Mouse (Mus musculus): ENCODE results near the gene March2. TPM values are rescaled to one million over a fixed set of nuclear protein-coding genes. Genes with fewer than 3 reads are reported as not detected.

The March2 gene
- polyA plus RNA-seq, 1 experiment from 2014 or later, result 84.1 TPM

DNA sequence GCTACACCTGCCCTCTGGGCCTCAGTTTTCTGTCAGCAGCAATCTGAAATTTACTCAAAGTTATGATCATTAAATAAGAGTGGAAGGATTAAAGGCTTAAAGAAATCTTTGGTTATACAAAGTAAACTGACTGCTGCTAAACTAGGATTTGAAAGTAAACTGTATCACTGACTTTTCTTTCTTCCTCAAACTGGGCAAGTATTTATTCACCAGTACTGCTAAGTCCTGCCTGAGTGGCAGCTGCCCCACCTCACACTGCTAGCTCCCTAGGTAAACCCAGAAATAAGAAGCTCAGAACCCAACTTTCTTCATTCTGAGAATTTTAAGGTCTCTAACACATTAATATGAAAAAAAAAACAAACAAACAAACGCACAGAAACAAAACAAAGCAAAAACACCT lies 44.6 kb downstream of the March2 start:
- Histone ChIP-seq H3K27me3 (replicated peaks; ENCODE audit: control insufficient read depth, insufficient read depth, low read length) (no peaks in the 10 kb centered on the region), H3K27ac (ENCODE audit: low read depth, low read length) (no peak overlapping the region), H3K4me3 (ENCODE audit: low read length) (no peak overlapping the region), H3K4me2 (ENCODE audit: low read length) (no peak overlapping the region), H3K9ac (ENCODE audit: low read depth, low read length) (no peak overlapping the region), H3K4me1 (ENCODE audit: control insufficient read depth, insufficient read depth, low read depth, low read length) (no peaks in the 10 kb centered on the region; the same call in 1 of the 2 replicates), H3K9me3 (ENCODE audit: control insufficient read depth, low read length) (no peaks in the 10 kb centered on the region), H3K36me3 (ENCODE audit: control insufficient read depth, insufficient read depth, low read length) (peaks cover 4% of the 10 kb centered on the region)
- ATAC-seq, result no peak
- WGBS, result 76% methylated on average over 1 of the region's 1 CpGs

DNA sequence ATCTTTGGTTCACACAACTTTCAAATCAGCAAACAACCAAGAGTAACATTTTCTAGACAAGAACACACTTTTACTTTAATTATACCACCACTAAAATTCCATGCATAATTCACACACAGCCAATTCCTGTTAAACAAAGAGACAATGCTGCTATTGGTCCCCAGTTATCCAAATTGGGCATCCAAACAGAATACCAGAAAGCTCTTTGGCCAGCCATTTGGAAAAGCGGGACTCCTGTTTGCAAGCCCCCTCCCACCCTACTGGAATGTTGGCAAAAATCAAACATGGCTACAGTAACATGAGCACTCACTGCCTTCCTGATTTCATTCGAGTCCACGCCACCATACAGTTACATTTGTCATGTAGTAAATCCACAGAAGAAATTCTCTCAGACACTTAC lies 48.8 kb downstream of the March2 start:
- H3K27ac ChIP-seq (ENCODE audit: low read depth, low read length), result no peak overlapping the region
- no peaks in the 10 kb centered on the region for H3K27me3 ChIP-seq (replicated peaks; ENCODE audit: control insufficient read depth, insufficient read depth, low read length)
- no peak overlapping the region for H3K4me2 ChIP-seq (ENCODE audit: low read length)
- WGBS, result 87% methylated on average over 3 of the region's 3 CpGs
- peaks cover 8% of the 10 kb centered on the region for H3K36me3 ChIP-seq (ENCODE audit: control insufficient read depth, insufficient read depth, low read length)
- H3K9me3 ChIP-seq (ENCODE audit: control insufficient read depth, low read length), result no peaks in the 10 kb centered on the region
- H3K9ac ChIP-seq (ENCODE audit: low read depth, low read length), result no peak overlapping the region
- no peak for ATAC-seq
- no peak overlapping the region for H3K4me3 ChIP-seq (ENCODE audit: low read length)
- H3K4me1 ChIP-seq (ENCODE audit: control insufficient read depth, insufficient read depth, low read depth, low read length), result no peaks in the 10 kb centered on the region; the same call in 1 of the 2 replicates

DNA sequence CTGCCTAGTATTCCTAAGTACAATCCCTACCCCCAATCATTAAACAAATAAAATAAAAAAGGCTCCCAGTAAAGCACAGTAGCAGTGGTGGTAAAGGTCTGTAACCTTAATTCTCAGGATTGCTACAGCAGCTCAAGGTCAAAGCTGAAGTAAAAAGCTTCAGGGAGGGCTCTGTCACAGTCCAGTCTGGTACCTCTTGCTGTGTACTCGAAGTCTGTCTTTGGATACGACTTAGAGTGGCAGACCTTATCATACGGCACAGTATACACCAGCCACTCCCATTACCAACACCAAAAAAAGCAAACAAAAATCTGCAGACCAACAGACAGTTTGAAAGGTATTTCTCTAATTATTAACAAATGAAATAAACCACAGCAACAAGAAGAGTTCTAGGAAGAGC lies 51.7 kb downstream of the March2 start:
- Histone ChIP-seq H3K9me3 (ENCODE audit: control insufficient read depth, low read length) (no peaks in the 10 kb centered on the region), H3K27me3 (replicated peaks; ENCODE audit: control insufficient read depth, insufficient read depth, low read length) (no peaks in the 10 kb centered on the region), H3K4me2 (ENCODE audit: low read length) (no peak overlapping the region), H3K4me3 (ENCODE audit: low read length) (no peak overlapping the region), H3K9ac (ENCODE audit: low read depth, low read length) (no peak overlapping the region), H3K27ac (ENCODE audit: low read depth, low read length) (no peak overlapping the region), H3K36me3 (ENCODE audit: control insufficient read depth, insufficient read depth, low read length) (peaks cover 17% of the 10 kb centered on the region), H3K4me1 (ENCODE audit: control insufficient read depth, insufficient read depth, low read depth, low read length) (no peaks in the 10 kb centered on the region; the same call in 1 of the 2 replicates)
- ATAC-seq, result no peak
- WGBS, result 90% methylated on average over 3 of the region's 3 CpGs

GRCm38 (mm10) chr17:33649781-33650475 lies 68.5 kb downstream of the March2 start:
- H3K4me3 ChIP-seq (ENCODE audit: low read length), result no peak overlapping the region
- no peak overlapping the region for H3K4me2 ChIP-seq (ENCODE audit: low read length)
- H3K9me3 ChIP-seq (ENCODE audit: control insufficient read depth, low read length), result no peaks in the 10 kb centered on the region
- WGBS, result 98% methylated on average over 34 of the region's 34 CpGs
- H3K27ac ChIP-seq (ENCODE audit: low read depth, low read length), result no peak overlapping the region
- H3K9ac ChIP-seq (ENCODE audit: low read depth, low read length), result no peak overlapping the region
- peak; percentile 58; the same call in 1 of the 2 replicates for ATAC-seq
- H3K27me3 ChIP-seq (replicated peaks; ENCODE audit: control insufficient read depth, insufficient read depth, low read length), result no peaks in the 10 kb centered on the region
- no peaks in the 10 kb centered on the region for H3K4me1 ChIP-seq (ENCODE audit: control insufficient read depth, insufficient read depth, low read depth, low read length)
- peaks cover 53% of the 10 kb centered on the region for H3K36me3 ChIP-seq (ENCODE audit: control insufficient read depth, insufficient read depth, low read length)

DNA sequence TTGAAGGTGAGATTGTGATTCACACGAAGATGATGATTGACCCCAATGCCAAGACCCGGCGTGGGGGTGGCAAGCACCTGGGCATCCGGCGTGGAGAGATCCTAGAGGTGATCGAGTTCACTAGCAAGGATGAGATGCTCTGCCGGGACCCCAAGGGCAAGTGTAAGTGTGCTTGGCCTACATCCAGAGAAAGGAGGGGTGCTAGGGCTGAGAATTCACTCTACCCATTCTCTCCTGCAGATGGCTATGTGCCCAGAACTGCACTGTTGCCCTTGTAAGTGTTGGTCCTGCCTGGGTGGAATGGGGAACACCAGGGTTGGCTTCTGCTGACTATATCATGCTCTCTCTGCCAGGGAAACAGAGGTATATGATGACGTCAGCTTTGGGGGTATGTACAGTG lies 73.4 kb downstream of the March2 start:
- ATAC-seq, result no peak
- no peaks in the 10 kb centered on the region for H3K4me1 ChIP-seq (ENCODE audit: control insufficient read depth, insufficient read depth, low read depth, low read length)
- H3K27ac ChIP-seq (ENCODE audit: low read depth, low read length), result no peak overlapping the region
- H3K4me3 ChIP-seq (ENCODE audit: low read length), result no peak overlapping the region
- 91% methylated on average over 8 of the region's 8 CpGs for WGBS
- H3K4me2 ChIP-seq (ENCODE audit: low read length), result no peak overlapping the region
- H3K9me3 ChIP-seq (ENCODE audit: control insufficient read depth, low read length), result no peaks in the 10 kb centered on the region
- H3K27me3 ChIP-seq (replicated peaks; ENCODE audit: control insufficient read depth, insufficient read depth, low read length), result no peaks in the 10 kb centered on the region
- no peak overlapping the region for H3K9ac ChIP-seq (ENCODE audit: low read depth, low read length)
- H3K36me3 ChIP-seq (ENCODE audit: control insufficient read depth, insufficient read depth, low read length), result peaks cover 46% of the 10 kb centered on the region

GRCm38 (mm10) chr17:33644068-33644467 lies 74.4 kb downstream of the March2 start:
- Histone ChIP-seq H3K4me2 (ENCODE audit: low read length) (no peak overlapping the region), H3K4me1 (ENCODE audit: control insufficient read depth, insufficient read depth, low read depth, low read length) (no peaks in the 10 kb centered on the region), H3K9me3 (ENCODE audit: control insufficient read depth, low read length) (no peaks in the 10 kb centered on the region), H3K9ac (ENCODE audit: low read depth, low read length) (no peak overlapping the region), H3K36me3 (ENCODE audit: control insufficient read depth, insufficient read depth, low read length) (peaks cover 36% of the 10 kb centered on the region), H3K27me3 (replicated peaks; ENCODE audit: control insufficient read depth, insufficient read depth, low read length) (no peaks in the 10 kb centered on the region), H3K27ac (ENCODE audit: low read depth, low read length) (no peak overlapping the region), H3K4me3 (ENCODE audit: low read length) (no peak overlapping the region)
- no peak for ATAC-seq
- WGBS, result 91% methylated on average over 4 of the region's 4 CpGs

DNA sequence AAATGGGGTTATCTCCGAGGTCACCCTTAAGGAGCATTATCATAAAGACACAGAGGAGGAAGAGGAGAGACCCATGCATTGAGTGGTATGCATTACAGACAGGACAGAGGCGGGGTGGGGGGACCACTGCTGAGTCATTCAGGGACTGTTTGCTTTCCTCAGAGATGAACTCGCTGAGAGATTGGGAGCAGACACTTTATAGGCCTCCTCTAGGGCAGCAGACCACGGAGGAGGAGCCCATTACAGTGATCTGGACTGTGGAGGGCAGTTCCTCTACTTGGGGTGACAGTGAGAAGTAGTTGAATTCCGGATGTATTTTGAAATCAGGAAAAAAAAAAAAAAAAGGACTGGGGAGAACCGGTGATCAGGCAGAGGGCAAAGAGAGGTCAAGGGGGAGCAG lies 78.7 kb downstream of the March2 start:
- H3K4me2 ChIP-seq (ENCODE audit: low read length), result no peak overlapping the region
- no peaks in the 10 kb centered on the region for H3K9me3 ChIP-seq (ENCODE audit: control insufficient read depth, low read length)
- H3K27ac ChIP-seq (ENCODE audit: low read depth, low read length), result no peak overlapping the region
- no peaks in the 10 kb centered on the region for H3K4me1 ChIP-seq (ENCODE audit: control insufficient read depth, insufficient read depth, low read depth, low read length)
- 65% methylated on average over 6 of the region's 6 CpGs for WGBS
- H3K36me3 ChIP-seq (ENCODE audit: control insufficient read depth, insufficient read depth, low read length), result peaks cover 7% of the 10 kb centered on the region
- ATAC-seq, result no peak
- H3K9ac ChIP-seq (ENCODE audit: low read depth, low read length), result no peak overlapping the region
- H3K4me3 ChIP-seq (ENCODE audit: low read length), result no peak overlapping the region
- no peaks in the 10 kb centered on the region for H3K27me3 ChIP-seq (replicated peaks; ENCODE audit: control insufficient read depth, insufficient read depth, low read length)

- Histone ChIP-seq H3K9me3 (ENCODE audit: control insufficient read depth, low read length) (no peaks in the 10 kb centered on the region), H3K4me2 (ENCODE audit: low read length) (no peak within 1 kb of the TSS), H3K4me3 (ENCODE audit: low read length) (no peak within 1 kb of the TSS), H3K4me1 (ENCODE audit: control insufficient read depth, insufficient read depth, low read depth, low read length) (no peaks in the 10 kb centered on the region), H3K36me3 (ENCODE audit: control insufficient read depth, insufficient read depth, low read length) (peaks cover 3% of the 10 kb centered on the region), H3K27ac (ENCODE audit: low read depth, low read length) (no peak within 1 kb of the TSS), H3K27me3 (replicated peaks; ENCODE audit: control insufficient read depth, insufficient read depth, low read length) (no peaks in the 10 kb centered on the region), H3K9ac (ENCODE audit: low read depth, low read length) (no peak within 1 kb of the TSS)
- ATAC-seq, result no peak
- 91% methylated on average over 4 of the region's 4 CpGs for WGBS
Measured at GRCm38 (mm10) chr17:33637516-33638276, 80.8 kb downstream of the March2 start, which contains the start of gene Pram1. Pram1 (plus strand) TSS chr17:33638056.

DNA sequence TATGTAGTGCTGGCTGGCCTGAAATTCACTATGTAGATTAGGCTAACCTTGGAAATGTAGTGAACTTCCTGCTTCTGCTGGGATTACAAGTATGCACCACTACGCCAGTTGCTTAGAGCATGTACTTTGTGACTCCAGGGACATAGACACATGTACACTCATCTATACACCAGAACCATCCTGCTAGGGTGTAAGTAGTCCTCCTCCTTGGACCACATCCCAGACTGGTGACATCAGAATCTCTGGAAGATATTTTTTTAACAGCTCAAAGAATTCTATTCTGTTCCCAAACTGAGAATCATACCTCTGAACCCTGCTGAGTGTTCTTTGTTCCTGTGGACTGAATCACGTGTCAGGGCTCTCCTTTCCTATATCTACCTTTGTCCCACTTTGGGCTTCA lies 81.4 kb downstream of the March2 start:
- Histone ChIP-seq H3K36me3 (ENCODE audit: control insufficient read depth, insufficient read depth, low read length) (peaks cover 5% of the 10 kb centered on the region), H3K27ac (ENCODE audit: low read depth, low read length) (no peak overlapping the region), H3K9ac (ENCODE audit: low read depth, low read length) (no peak overlapping the region), H3K4me2 (ENCODE audit: low read length) (no peak overlapping the region), H3K9me3 (ENCODE audit: control insufficient read depth, low read length) (no peaks in the 10 kb centered on the region), H3K4me3 (ENCODE audit: low read length) (no peak overlapping the region), H3K4me1 (ENCODE audit: control insufficient read depth, insufficient read depth, low read depth, low read length) (no peaks in the 10 kb centered on the region; the same call in 1 of the 2 replicates), H3K27me3 (replicated peaks; ENCODE audit: control insufficient read depth, insufficient read depth, low read length) (no peaks in the 10 kb centered on the region)
- WGBS, result 88% methylated on average over 2 of the region's 2 CpGs
- ATAC-seq, result no peak
